In the genomic region with DNA sequence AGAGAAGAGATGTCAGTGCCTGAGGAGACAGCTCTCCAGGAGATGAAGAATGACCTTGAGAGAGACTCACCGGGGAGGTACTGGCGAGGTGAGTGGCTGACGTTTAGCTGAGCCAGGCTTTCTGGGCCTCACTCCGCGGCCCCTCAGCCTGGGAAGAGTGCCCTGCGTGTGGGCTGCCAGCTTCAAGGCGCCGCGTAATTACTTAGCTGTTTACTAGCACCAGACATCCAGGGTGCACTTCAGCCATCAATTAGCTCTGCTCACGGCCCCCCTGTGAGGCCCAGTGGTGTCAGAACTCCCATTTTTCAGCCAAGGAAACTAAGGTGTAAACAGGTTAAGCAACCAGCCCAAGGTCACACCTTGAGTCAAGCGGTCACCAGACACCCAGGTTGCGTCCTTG, we compare ENCODE assay signal across 14 mouse cellular contexts.
"Had no signal": no experiment of that assay in that cellular context is flagged by ENCODE, and none has a peak within 500 bp of the region (broad histone marks: within the 10 kb centered on the region; RNA-seq: fewer than 3 reads in every experiment).

No protein-coding gene starts in this region.

- H3K4me2 ChIP-seq: limb, embryonic 12.5 days; liver, embryonic 13.5 days; lung, embryonic 15.5 days; midbrain, embryonic 12.5 days had no signal

- H3K4me1 ChIP-seq: liver, embryonic 13.5 days; midbrain, embryonic 12.5 days had no signal

- H3K9ac ChIP-seq: limb, embryonic 12.5 days; liver, embryonic 13.5 days; liver, postnatal 0 days; lung, embryonic 15.5 days; midbrain, embryonic 12.5 days had no signal

- H3K27me3 ChIP-seq: limb, embryonic 12.5 days; liver, embryonic 13.5 days; lung, embryonic 15.5 days; megakaryocyte, embryonic 14.5 days; midbrain, embryonic 12.5 days had no signal

- H3K27ac ChIP-seq: limb, embryonic 12.5 days; liver, embryonic 13.5 days; lung, embryonic 15.5 days; macrophage; midbrain, embryonic 12.5 days had no signal

- DNase-seq: layer of hippocampus, postnatal 36 days; liver; liver, embryonic 13.5 days; liver, postnatal 0 days; lung, postnatal 14 days; thymus, adult 18-20 months; thymus, postnatal 14 days had no signal

- ATAC-seq: intestine, embryonic 16.5 days; liver, postnatal 0 days; midbrain, embryonic 16.5 days had no signal

- H3K4me3 ChIP-seq: limb, embryonic 12.5 days; liver, embryonic 13.5 days; lung, embryonic 15.5 days; megakaryocyte, embryonic 14.5 days; midbrain, embryonic 12.5 days had no signal

- H3K9me3 ChIP-seq: limb, embryonic 12.5 days; liver, embryonic 13.5 days; lung, embryonic 15.5 days; midbrain, embryonic 12.5 days had no signal

- H3K36me3 ChIP-seq: limb, embryonic 12.5 days; liver, embryonic 13.5 days; lung, embryonic 15.5 days; midbrain, embryonic 12.5 days had no signal
